Mouse (Mus musculus) heart, adult 2 months (tissue): Measurements from ENCODE around the gene Sypl2. TPM values are rescaled to one million over a fixed set of nuclear protein-coding genes. Genes with fewer than 3 reads are reported as not detected.

Experiments used
- DNase-seq, 2 experiments: peaks; one replicate each; pipeline ENCODE4 v3.0.0; 2021
- H3K27ac ChIP-seq: fragments of 200-600 bp; 2 replicates; pipeline ENCODE4 v1.8.1; 2022
- H3K27me3 ChIP-seq: fragments of 200-500 bp; 2 replicates; pipeline ENCODE4 v1.6.1; 2012; ENCODE audit warnings: mild to moderate bottlenecking, low read length, inconsistent platforms, mixed read lengths; ENCODE audit not compliant: control insufficient read depth, insufficient read depth
- H3K36me3 ChIP-seq: fragments of 200-500 bp; 2 replicates; pipeline ENCODE4 v1.6.1; 2012; ENCODE audit warnings: low read length, inconsistent platforms; ENCODE audit not compliant: control insufficient read depth, insufficient read depth
- H3K4me1 ChIP-seq: fragments of 200-500 bp; 2 replicates; pipeline ENCODE4 v1.6.1; 2011; ENCODE audit warnings: low read length; ENCODE audit not compliant: control insufficient read depth, insufficient read depth
- H3K4me3 ChIP-seq: fragments of 200-600 bp; 2 replicates; pipeline ENCODE4 v1.8.1; 2022
- H3K79me2 ChIP-seq: fragments of 200-500 bp; replicated peaks from 2 replicates; pipeline ENCODE4 v1.6.1; 2012; ENCODE audit warnings: mild to moderate bottlenecking, inconsistent platforms, low read length, moderate library complexity, mixed read lengths; ENCODE audit not compliant: control insufficient read depth, insufficient read depth
- H3K9ac ChIP-seq: fragments of 200-500 bp; 2 replicates; pipeline ENCODE4 v1.6.1; 2012; ENCODE audit warnings: low read depth, mild to moderate bottlenecking, control low read depth, inconsistent platforms, low read length, mixed read lengths
- CTCF ChIP-seq: fragments of 200-600 bp; IDR thresholded peaks from 2 replicates; pipeline ENCODE4 v1.8.1; 2022; ENCODE audit warnings: antibody characterized with exemption, mild to moderate bottlenecking, moderate library complexity
- EP300 ChIP-seq: fragments of 200-500 bp; IDR thresholded peaks from 2 replicates; pipeline ENCODE4 v1.6.1; 2011; ENCODE audit warnings: low read depth, low read length, control low read depth; ENCODE audit not compliant: insufficient read depth
- POLR2A ChIP-seq: fragments of 200-500 bp; IDR thresholded peaks from 2 replicates; pipeline ENCODE4 v1.6.1; 2011; ENCODE audit warnings: mild to moderate bottlenecking, low read depth, low read length, control low read depth; ENCODE audit not compliant: insufficient read depth
- WGBS: fragments of 180-500 bp; shearing (Covaris S2); methylation state at CpG from one replicate; pipeline ENCODE4 v1.1.7; 2018; 5-methylcytosine and 5-hydroxymethylcytosine counted together
- intact Hi-C: fragments of 180-260 bp; cut with DNase I; formaldehyde crosslinking; loops from one replicate; pipeline ENCODE4 v1.15.1; 2025
- polyA plus RNA-seq: library from polyadenylated mRNA; depleted of rRNA; stranded (reverse); fragments of >200 nt; gene quantifications from 2 replicates; pipeline ENCODE4 v1.2.3, GENCODE M21; 2012
- total RNA-seq, 2 experiments: library from RNA; stranded (reverse); gene quantifications; 2 replicates each; pipeline ENCODE4 v1.2.3; 2021

The Sypl2 gene
- total and polyA plus RNA-seq, 3 experiments: 0.64 to 1.2 (median 0.77) TPM

DNA sequence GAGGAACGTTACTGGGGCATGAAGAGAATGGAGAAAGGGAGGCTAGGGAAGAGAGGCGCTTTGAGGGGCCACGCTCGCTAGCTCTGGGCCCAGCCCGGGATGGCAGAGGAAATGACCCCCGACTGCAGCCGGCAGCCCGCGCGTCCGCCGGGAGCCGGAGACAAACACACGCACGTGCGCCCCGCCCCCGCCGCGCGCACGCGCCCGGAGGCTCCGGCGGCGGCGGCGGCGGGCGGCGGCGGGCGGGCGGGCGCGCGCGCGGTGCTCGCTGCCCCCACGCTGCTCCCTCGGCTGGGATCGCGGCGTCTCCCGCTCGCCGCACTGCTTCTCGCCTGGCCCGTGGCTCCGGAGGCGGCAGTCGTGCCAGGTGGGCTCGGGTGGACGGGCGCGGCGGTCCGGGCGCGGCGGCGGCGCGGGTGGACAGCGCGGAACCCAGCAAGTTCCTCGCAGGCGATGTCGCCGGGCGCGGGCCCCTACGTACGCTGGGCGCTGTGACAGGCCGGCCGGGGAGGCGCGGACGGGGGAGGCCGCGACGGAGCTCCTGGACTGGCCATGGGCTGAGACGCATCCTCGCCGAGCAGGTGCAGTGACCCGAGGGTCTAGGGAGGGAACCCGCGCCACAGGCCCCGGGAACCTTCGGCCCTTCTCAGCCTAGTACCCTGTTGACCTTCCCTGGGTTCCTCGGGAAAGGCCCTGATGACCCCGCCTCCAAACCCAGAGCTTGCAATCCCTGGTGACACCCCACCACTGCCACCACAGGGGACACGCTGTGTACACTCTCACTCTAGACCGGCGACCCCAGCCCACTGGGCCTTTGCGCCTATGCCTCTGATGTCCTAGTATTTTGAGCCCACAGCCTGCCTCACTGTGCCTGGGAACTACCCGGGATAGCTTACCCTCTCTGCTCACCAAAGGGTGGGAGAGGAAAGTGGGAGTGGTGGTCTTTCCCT is 40.1 kb downstream of the Sypl2 start, which contains the start of gene Amigo1:
Amigo1 (plus strand) TSS at position 238 of the 950 bp plus-strand sequence.
- peak within 1 kb of the TSS; percentile 41 for H3K27ac ChIP-seq
- DNase-seq: peak; percentile 77 to 80
- H3K9ac ChIP-seq: peak within 1 kb of the TSS; percentile 99
- H3K4me3 ChIP-seq: peak within 1 kb of the TSS; percentile 80
- 6% methylated on average over 87 of the region's 100 CpGs for WGBS
- peaks cover 6% of the 10 kb centered on the region; the same call in 1 of the 2 replicates for H3K4me1 ChIP-seq
- intact Hi-C loops: no loop called here
- 0 out of 2 replicates have a peak, but pooled peaks cover 2% of the 10 kb centered on the region for H3K27me3 ChIP-seq
- no peaks in the 10 kb centered on the region for H3K79me2 ChIP-seq
- H3K36me3 ChIP-seq: no peaks in the 10 kb centered on the region
- TF ChIP-seq EP300: no peak
- TF ChIP-seq POLR2A: no peak
- no peak for TF ChIP-seq CTCF

GRCm38 (mm10) chr3:108185460-108186097 is 40.9 kb downstream of the Sypl2 start:
- intact Hi-C loops: no loop called here

GRCm38 (mm10) chr3:108184742-108185141 is 41.7 kb downstream of the Sypl2 start:
- WGBS: 74% methylated on average over 3 of the region's 3 CpGs
- TF ChIP-seq CTCF (no peak), POLR2A (no peak), EP300 (no peak)

More at GRCm38 (mm10) chr3:108185460-108186097, 40.9 kb downstream of the Sypl2 start:
- H3K27ac ChIP-seq: no peak overlapping the region
- peak overlapping the region; percentile 63; the same call in 1 of the 2 replicates for H3K9ac ChIP-seq
- H3K27me3 ChIP-seq: 0 out of 2 replicates have a peak, but pooled peaks cover 2% of the 10 kb centered on the region
- H3K4me3 ChIP-seq: peak overlapping the region; percentile 80
- peaks cover 6% of the 10 kb centered on the region; the same call in 1 of the 2 replicates for H3K4me1 ChIP-seq
- WGBS: 5% methylated on average over 16 of the region's 16 CpGs
- H3K79me2 ChIP-seq: no peaks in the 10 kb centered on the region
- no peaks in the 10 kb centered on the region for H3K36me3 ChIP-seq
- peak in 1 of 2 experiments; percentile 14 for DNase-seq
- TF ChIP-seq POLR2A (no peak), EP300 (no peak), CTCF (no peak)

DNA sequence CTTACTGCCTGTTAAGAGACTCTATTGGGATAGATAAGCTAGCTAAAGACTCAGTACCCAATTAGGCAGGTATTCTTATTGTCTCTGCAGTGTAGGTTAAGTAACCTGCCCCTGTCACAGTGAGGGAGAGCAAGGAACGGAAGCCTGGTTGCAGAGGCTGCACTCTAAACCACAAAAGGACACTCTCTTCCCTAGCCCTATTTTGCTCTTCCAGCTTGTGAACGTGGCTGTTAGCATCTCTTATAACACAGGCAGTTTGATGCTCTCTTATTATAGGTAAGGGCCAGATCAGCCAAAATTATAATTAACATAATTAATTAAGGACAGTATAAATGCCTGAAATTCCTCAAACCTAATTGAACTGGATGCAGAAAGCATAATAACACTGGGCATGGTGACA is 45.9 kb downstream of the Sypl2 start:
- intact Hi-C loops: no loop called here
- H3K27me3 ChIP-seq: 0 out of 2 replicates have a peak, but pooled peaks cover 2% of the 10 kb centered on the region
- no peak overlapping the region for H3K9ac ChIP-seq
- no peaks in the 10 kb centered on the region for H3K4me1 ChIP-seq
- no peak overlapping the region for H3K4me3 ChIP-seq
- no peaks in the 10 kb centered on the region for H3K79me2 ChIP-seq
- DNase-seq: no peak
- WGBS: 61% methylated on average over 2 of the region's 2 CpGs
- no peak overlapping the region for H3K27ac ChIP-seq
- TF ChIP-seq POLR2A: no peak
- no peak for TF ChIP-seq EP300
- TF ChIP-seq CTCF: no peak
- H3K36me3 ChIP-seq: no peaks in the 10 kb centered on the region

More at GRCm38 (mm10) chr3:108184742-108185141, 41.7 kb downstream of the Sypl2 start:
- H3K9ac ChIP-seq: no peak overlapping the region
- no peaks in the 10 kb centered on the region for H3K36me3 ChIP-seq
- DNase-seq: no peak
- intact Hi-C loops: no loop called here
- H3K4me1 ChIP-seq: peaks cover 5% of the 10 kb centered on the region; the same call in 1 of the 2 replicates
- no peak overlapping the region for H3K27ac ChIP-seq
- H3K27me3 ChIP-seq: 0 out of 2 replicates have a peak, but pooled peaks cover 2% of the 10 kb centered on the region
- no peak overlapping the region for H3K4me3 ChIP-seq
- no peaks in the 10 kb centered on the region for H3K79me2 ChIP-seq

GRCm38 (mm10) chr3:108178756-108179715 is 47.4 kb downstream of the Sypl2 start:
- DNase-seq: no peak
- Histone ChIP-seq H3K27ac (no peak overlapping the region), H3K4me1 (no peaks in the 10 kb centered on the region), H3K9ac (no peak overlapping the region), H3K79me2 (no peaks in the 10 kb centered on the region), H3K27me3 (0 out of 2 replicates have a peak, but pooled peaks cover 2% of the 10 kb centered on the region), H3K4me3 (no peak overlapping the region), H3K36me3 (no peaks in the 10 kb centered on the region)
- intact Hi-C loops: no loop called here
- WGBS: 60% methylated on average over 7 of the region's 7 CpGs
- TF ChIP-seq CTCF (peak; percentile 28; the same call in 1 of the 2 replicates), EP300 (no peak), POLR2A (no peak)
